Mouse (Mus musculus): ENCODE results near the gene Vgf.

GRCm38 (mm10) chr5:137029643-137030415, 3.6 kb downstream of the Vgf start:
- TF ChIP-seq CTCF (IDR thresholded peaks at IDR 0.05; ENCODE audit: low read depth, low read length) (no peak), POLR2A (IDR thresholded peaks at IDR 0.05; ENCODE audit: borderline replicate concordance, low read depth, low read length) (no peak)
